Mouse (Mus musculus) kidney, embryonic 14.5 days (tissue): ENCODE data around the gene Tmc8. TPM values are rescaled to one million over a fixed set of nuclear protein-coding genes. Genes with fewer than 3 reads are reported as not detected.

ENCODE experiments used
- polyA plus RNA-seq: library from polyadenylated mRNA; unstranded; fragments of >200 nt; fragmentation: Nextera tagmentation; extraction: Ambion mirVana; gene quantifications from 2 replicates; pipeline ENCODE4 v1.2.1, GENCODE M21; 2014

The Tmc8 gene
- polyA plus RNA-seq, 1 experiment from 2014 or later, result 3.4 TPM

Other genes with a start within 250 kb of the Tmc8 start
- 11.5 and 13.2 TPM in 2 replicates for gene Tnrc6c, start 127.8 kb upstream of the Tmc8 start, polyA plus RNA-seq
- 22.6 and 27.2 TPM in 2 replicates for gene Tmc6, start 122 bp downstream of the Tmc8 start, polyA plus RNA-seq
- gene 6030468B19Rik, start 15.6 kb downstream of the Tmc8 start, polyA plus RNA-seq, result not detected in 2 replicates
- 0.58 and 0.59 TPM in 2 replicates for gene Gm20708, start 27.6 kb downstream of the Tmc8 start, polyA plus RNA-seq
- 75.1 and 85.7 TPM in 2 replicates for gene Syngr2, start 27.6 kb downstream of the Tmc8 start, polyA plus RNA-seq
- 3.6 and 4.1 TPM in 2 replicates for gene Afmid, start 43.8 kb downstream of the Tmc8 start, polyA plus RNA-seq
- 129 and 174 TPM in 2 replicates for gene Tk1, start 44.0 kb downstream of the Tmc8 start, polyA plus RNA-seq
- 350 and 420 TPM in 2 replicates for gene Birc5, start 67.2 kb downstream of the Tmc8 start, polyA plus RNA-seq
- gene Tmem235, start 78.7 kb downstream of the Tmc8 start, polyA plus RNA-seq, result not detected in 2 replicates
- gene Tha1, start 91.4 kb downstream of the Tmc8 start, polyA plus RNA-seq, result 4.3 and 5.1 TPM in 2 replicates
- 6.7 and 9.6 TPM in 2 replicates for gene Socs3, start 188.0 kb downstream of the Tmc8 start, polyA plus RNA-seq
- 30.0 and 37.5 TPM in 2 replicates for gene Pgs1, start 204.2 kb downstream of the Tmc8 start, polyA plus RNA-seq